Mouse (Mus musculus) megakaryocyte, embryonic 14.5 days (primary cell): ENCODE data around the gene BC049352.

Experiments used
- FLI1 ChIP-seq: IDR thresholded peaks from 2 replicates; pipeline ENCODE4 v1.6.1; 2012; ENCODE audit warnings: low read length, inconsistent platforms, mixed read lengths
- GATA1 ChIP-seq: IDR thresholded peaks from 3 replicates; pipeline ENCODE4 v1.6.1; 2012; ENCODE audit warnings: mixed read lengths, low read length, inconsistent platforms, borderline replicate concordance

DNA sequence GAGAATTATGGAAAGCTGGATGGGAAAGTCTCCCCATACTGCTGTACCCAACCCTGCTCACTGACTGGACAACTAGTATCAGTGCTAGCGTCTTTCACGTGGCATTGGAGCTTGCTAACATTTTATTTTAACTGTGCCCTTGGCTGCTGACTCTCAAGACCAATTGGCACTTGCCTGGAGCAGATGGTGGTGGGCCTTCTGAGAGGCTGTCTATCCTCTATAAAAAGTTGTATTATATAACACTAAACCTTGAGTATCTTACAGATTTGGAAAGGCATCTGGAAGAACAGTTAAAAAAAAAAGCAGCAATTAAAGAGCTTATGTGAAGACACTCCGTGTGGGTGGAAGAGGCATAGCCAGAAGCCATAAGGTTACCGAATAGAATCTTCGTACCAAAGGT is 11.7 kb upstream of the BC049352 start:
- no peak for TF ChIP-seq GATA1
- no peak for TF ChIP-seq FLI1
